ENCODE assay signal across 14 mouse cellular contexts in genomic region chr4:147335036-147335690, GRCm38 (mm10). TPM values are rescaled to one million over a fixed set of nuclear protein-coding genes. Genes with fewer than 3 reads are reported as not detected.
DNase-seq lines count a peak whose midpoint lies in the region; ATAC-seq lines count a peak whose summit lies in the region.
"Not testable (repeated sequence)": the region's sequence is repeated elsewhere in the genome, so short reads cannot be mapped to it uniquely, and the experiment has no call there.
"Had no signal": no experiment of that assay in that cellular context is flagged by ENCODE, and none has a peak within 500 bp of the region (broad histone marks: within the 10 kb centered on the region; RNA-seq: fewer than 3 reads in every experiment).

No protein-coding gene starts in this region.

- not testable (repeated sequence) for H3K36me3 ChIP-seq in embryonic facial prominence, embryonic 11.5 days (replicated peaks; ENCODE audit: control insufficient read depth, insufficient read depth, low read depth, low read length); hindbrain, embryonic 12.5 days; kidney, embryonic 14.5 days (ENCODE audit: control insufficient read depth, insufficient read depth, low read length); liver, embryonic 12.5 days

- ATAC-seq in embryonic facial prominence, embryonic 11.5 days (replicated peaks; ENCODE audit: insufficient number of reproducible peaks, low FRiP score, low TSS enrichment, low read depth): peak; percentile 61; the same call in 1 of the 2 replicates
- ATAC-seq in granulocyte monocyte progenitor cell, adult 5-6 weeks (replicated peaks; ENCODE audit: poor library complexity, severe bottlenecking): peak; percentile 55
- ATAC-seq in hindbrain, embryonic 12.5 days (ENCODE audit: low FRiP score): peak; percentile 60
- peak; percentile 49; the same call in 1 of the 2 replicates for ATAC-seq in kidney, embryonic 14.5 days (ENCODE audit: low FRiP score, low TSS enrichment)
- peak; percentile 61; the same call in 1 of the 2 replicates for ATAC-seq in liver, embryonic 12.5 days
- ATAC-seq in megakaryocyte-erythroid progenitor cell, adult 5-6 weeks (replicated peaks; ENCODE audit: low FRiP score, low TSS enrichment, poor library complexity, severe bottlenecking): 0 out of 2 replicates have a peak, but pooled peaks have one; percentile 37
- ATAC-seq in neutrophil, adult 5-6 weeks (ENCODE audit: extremely low read depth, insufficient number of reproducible peaks, low FRiP score, poor library complexity, severe bottlenecking): 0 out of 2 replicates have a peak, but pooled peaks have one; percentile 30

- not testable (repeated sequence) for H3K9ac ChIP-seq in embryonic facial prominence, embryonic 11.5 days (replicated peaks; ENCODE audit: low read length); hindbrain, embryonic 12.5 days; kidney, embryonic 14.5 days (ENCODE audit: low read depth, low read length); liver, embryonic 12.5 days

- H3K4me3 ChIP-seq in embryonic facial prominence, embryonic 11.5 days (ENCODE audit: low read depth, low read length); hindbrain, embryonic 12.5 days; kidney, embryonic 14.5 days (ENCODE audit: low read length); liver, embryonic 12.5 days: not testable (repeated sequence)

- not testable (repeated sequence) for DNase-seq in embryonic facial prominence, embryonic 11.5 days (ENCODE audit: low spot score)

- H3K4me2 ChIP-seq in embryonic facial prominence, embryonic 11.5 days (ENCODE audit: low read depth, low read length); hindbrain, embryonic 12.5 days (replicated peaks); kidney, embryonic 14.5 days (replicated peaks; ENCODE audit: low read depth, low read length); liver, embryonic 12.5 days: not testable (repeated sequence)

- not testable (repeated sequence) for H3K4me1 ChIP-seq in embryonic facial prominence, embryonic 11.5 days (ENCODE audit: control insufficient read depth, insufficient read depth, low read length); hindbrain, embryonic 12.5 days; kidney, embryonic 14.5 days (ENCODE audit: control insufficient read depth, insufficient read depth, low read length); liver, embryonic 12.5 days

- 89% methylated on average over 2 of the region's 2 CpGs for WGBS in embryonic facial prominence, embryonic 11.5 days
- WGBS in hindbrain, embryonic 12.5 days: 92% methylated on average over 2 of the region's 2 CpGs
- 94% methylated on average over 2 of the region's 2 CpGs for WGBS in kidney, embryonic 14.5 days
- 73% methylated on average over 2 of the region's 2 CpGs for WGBS in liver, embryonic 12.5 days (ENCODE audit: insufficient replicate concordance)

- H3K27me3 ChIP-seq in embryonic facial prominence, embryonic 11.5 days (ENCODE audit: control insufficient read depth, insufficient read depth, low read length); hindbrain, embryonic 12.5 days; kidney, embryonic 14.5 days (ENCODE audit: control insufficient read depth, insufficient read depth, low read length); liver, embryonic 12.5 days (replicated peaks): not testable (repeated sequence)

- peaks cover 27% of the 10 kb centered on the region for H3K9me3 ChIP-seq in embryonic facial prominence, embryonic 11.5 days (replicated peaks; ENCODE audit: control insufficient read depth, low read length)
- peaks cover 58% of the 10 kb centered on the region for H3K9me3 ChIP-seq in hindbrain, embryonic 12.5 days (replicated peaks)
- H3K9me3 ChIP-seq in kidney, embryonic 14.5 days (ENCODE audit: control insufficient read depth, low read length): peaks cover 52% of the 10 kb centered on the region
- H3K9me3 ChIP-seq in liver, embryonic 12.5 days (replicated peaks): peaks cover 52% of the 10 kb centered on the region

- H3K27ac ChIP-seq in embryonic facial prominence, embryonic 11.5 days (replicated peaks; ENCODE audit: low read depth, low read length); hindbrain, embryonic 12.5 days; kidney, embryonic 14.5 days (ENCODE audit: low read depth, low read length); liver, embryonic 12.5 days: not testable (repeated sequence)

RNA-seq across cellular contexts. Expression of gene Zfp978, which starts 25.9 kb away (rescaled TPM):
- 0.31 TPM in 1 of 2 replicates, not detected in the other for polyA plus RNA-seq in embryonic facial prominence, embryonic 11.5 days (2014; fragmentation: Nextera tagmentation; extraction: Ambion mirVana)
- total RNA-seq in granulocyte monocyte progenitor cell, adult 5-6 weeks (2014; fragmentation: Nextera tagmentation): not detected in 2 replicates
- not detected in 2 replicates for total RNA-seq in granulocyte monocyte progenitor cell, adult 5-6 weeks (2017)
- 0.21 TPM in 1 of 2 replicates, not detected in the other for polyA plus RNA-seq in hindbrain, embryonic 12.5 days (2016; fragmentation: Nextera tagmentation; extraction: Ambion mirVana)
- polyA plus RNA-seq in kidney, embryonic 14.5 days (2014; fragmentation: Nextera tagmentation; extraction: Ambion mirVana): 0.27 TPM in 1 of 2 replicates, not detected in the other
- polyA plus RNA-seq in liver, embryonic 12.5 days (2016; fragmentation: Nextera tagmentation; extraction: Ambion mirVana): 0.26 and 0.32 TPM in 2 replicates
- not detected in 2 replicates for total RNA-seq in megakaryocyte-erythroid progenitor cell, adult 5-6 weeks (2014; fragmentation: Nextera tagmentation)
- not detected in 2 replicates for total RNA-seq in megakaryocyte-erythroid progenitor cell, adult 5-6 weeks (2017)
- total RNA-seq in neutrophil, adult 5-6 weeks (2017): not detected in 2 replicates
- total RNA-seq: layer of hippocampus, adult 8-10 months had no signal
- polyA plus RNA-seq: adrenal gland, adult 2 months; brain, embryonic 14.5 days; cortical plate, adult 2 months; forebrain, embryonic 10.5 days; gonadal fat pad, adult 2 months had no signal

RNA-seq across cellular contexts. Expression of gene Zfp988, which starts 29.7 kb away (rescaled TPM):
- not detected in 2 replicates for polyA plus RNA-seq in embryonic facial prominence, embryonic 11.5 days (2014; fragmentation: Nextera tagmentation; extraction: Ambion mirVana)
- total RNA-seq in granulocyte monocyte progenitor cell, adult 5-6 weeks (2014; fragmentation: Nextera tagmentation): 0.51 TPM in 1 of 2 replicates, not detected in the other
- 0.22 TPM in 1 of 2 replicates, not detected in the other for total RNA-seq in granulocyte monocyte progenitor cell, adult 5-6 weeks (2017)
- 0.08 TPM in 1 of 2 replicates, not detected in the other for polyA plus RNA-seq in hindbrain, embryonic 12.5 days (2016; fragmentation: Nextera tagmentation; extraction: Ambion mirVana)
- 0.32 and 0.34 TPM in 2 replicates for polyA plus RNA-seq in kidney, embryonic 14.5 days (2014; fragmentation: Nextera tagmentation; extraction: Ambion mirVana)
- polyA plus RNA-seq in liver, embryonic 12.5 days (2016; fragmentation: Nextera tagmentation; extraction: Ambion mirVana): 0.19 and 0.20 TPM in 2 replicates
- 0.22 TPM in 1 of 2 replicates, not detected in the other for total RNA-seq in megakaryocyte-erythroid progenitor cell, adult 5-6 weeks (2014; fragmentation: Nextera tagmentation)
- 1.5 TPM in 1 of 2 replicates, not detected in the other for total RNA-seq in megakaryocyte-erythroid progenitor cell, adult 5-6 weeks (2017)
- total RNA-seq in neutrophil, adult 5-6 weeks (2017): not detected in 2 replicates
- total RNA-seq: heart, postnatal 36 days had no signal
- polyA plus RNA-seq: adrenal gland, adult 2 months; forebrain, embryonic 10.5 days; gonadal fat pad, adult 2 months had no signal
